In genomic region chr17:14426481-14426880, GRCm38 (mm10) we compare ENCODE assay signal across 23 mouse cellular contexts.
A peak's percentile ranks its signal among the peaks of the same experiment; 100 is the strongest.
DNase-seq lines count a peak whose midpoint lies in the region; ATAC-seq lines count a peak whose summit lies in the region.
"Had no signal": no experiment of that assay in that cellular context is flagged by ENCODE, and none has a peak within 500 bp of the region (broad histone marks: within the 10 kb centered on the region; RNA-seq: fewer than 3 reads in every experiment).

No protein-coding gene starts in this region.

- no peak overlapping the region for H3K27ac ChIP-seq in embryonic facial prominence, embryonic 11.5 days (replicated peaks; ENCODE audit: low read depth, low read length)
- no peak overlapping the region for H3K27ac ChIP-seq in embryonic facial prominence, embryonic 10.5 days (replicated peaks)
- H3K27ac ChIP-seq in embryonic facial prominence, embryonic 15.5 days (replicated peaks): 0 out of 2 replicates have a peak overlapping the region, but pooled peaks have one; percentile 2
- H3K27ac ChIP-seq in limb, embryonic 12.5 days: peak overlapping the region; percentile 69
- H3K27ac ChIP-seq in hindbrain, embryonic 14.5 days: no peak overlapping the region
- H3K27ac ChIP-seq: forebrain, embryonic 13.5 days; gastrocnemius, adult 2 months; heart, embryonic 13.5 days had no signal

- H3K4me1 ChIP-seq in embryonic facial prominence, embryonic 11.5 days (ENCODE audit: control insufficient read depth, insufficient read depth, low read length): no peaks in the 10 kb centered on the region
- peaks cover 7% of the 10 kb centered on the region; the same call in 1 of the 2 replicates for H3K4me1 ChIP-seq in embryonic facial prominence, embryonic 10.5 days
- H3K4me1 ChIP-seq in embryonic facial prominence, embryonic 15.5 days: peaks cover 11% of the 10 kb centered on the region; the same call in 1 of the 2 replicates
- peaks cover 25% of the 10 kb centered on the region for H3K4me1 ChIP-seq in limb, embryonic 12.5 days (replicated peaks)
- no peaks in the 10 kb centered on the region for H3K4me1 ChIP-seq in hindbrain, embryonic 14.5 days (replicated peaks; ENCODE audit: control insufficient read depth, insufficient read depth, low read length)
- H3K4me1 ChIP-seq: forebrain, embryonic 13.5 days; heart, embryonic 13.5 days had no signal

- H3K27me3 ChIP-seq in embryonic facial prominence, embryonic 11.5 days (ENCODE audit: control insufficient read depth, insufficient read depth, low read length): no peaks in the 10 kb centered on the region
- H3K27me3 ChIP-seq in embryonic facial prominence, embryonic 10.5 days (replicated peaks; ENCODE audit: low read depth, poor library complexity, severe bottlenecking): no peaks in the 10 kb centered on the region
- H3K27me3 ChIP-seq in embryonic facial prominence, embryonic 15.5 days: no peaks in the 10 kb centered on the region
- no peaks in the 10 kb centered on the region for H3K27me3 ChIP-seq in limb, embryonic 12.5 days
- no peaks in the 10 kb centered on the region for H3K27me3 ChIP-seq in hindbrain, embryonic 14.5 days (ENCODE audit: control insufficient read depth, insufficient read depth, low read length)
- H3K27me3 ChIP-seq: forebrain, embryonic 13.5 days had no signal

- no peaks in the 10 kb centered on the region for H3K36me3 ChIP-seq in embryonic facial prominence, embryonic 11.5 days (replicated peaks; ENCODE audit: control insufficient read depth, insufficient read depth, low read depth, low read length)
- no peaks in the 10 kb centered on the region for H3K36me3 ChIP-seq in embryonic facial prominence, embryonic 10.5 days (replicated peaks)
- H3K36me3 ChIP-seq in embryonic facial prominence, embryonic 15.5 days: no peaks in the 10 kb centered on the region
- H3K36me3 ChIP-seq in limb, embryonic 12.5 days: no peaks in the 10 kb centered on the region
- H3K36me3 ChIP-seq in hindbrain, embryonic 14.5 days (replicated peaks; ENCODE audit: control insufficient read depth, insufficient read depth): no peaks in the 10 kb centered on the region
- H3K36me3 ChIP-seq: heart, embryonic 13.5 days had no signal

- WGBS in embryonic facial prominence, embryonic 11.5 days: 37% methylated on average over 6 of the region's 6 CpGs
- WGBS in embryonic facial prominence, embryonic 10.5 days: 52% methylated on average over 6 of the region's 6 CpGs
- 23% methylated on average over 6 of the region's 6 CpGs for whole genome bisulfite sequencing in embryonic facial prominence, embryonic 15.5 days
- 21% methylated on average over 6 of the region's 6 CpGs for WGBS in limb, embryonic 12.5 days
- WGBS in hindbrain, embryonic 14.5 days: 79% methylated on average over 6 of the region's 6 CpGs

- DNase-seq in embryonic facial prominence, embryonic 11.5 days (ENCODE audit: low spot score): peak; percentile 47
- DNase-seq in embryonic facial prominence, embryonic 10.5 days (ENCODE audit: low spot score): no peak
- no peak for DNase-seq in adrenal gland, adult (ENCODE audit: inconsistent age in 2 of 2, low spot score in 1 of 2)
- no peak for DNase-seq in spleen, postnatal 10 days (ENCODE audit: low spot score in 2 of 2)
- DNase-seq in hindbrain, embryonic 14.5 days (ENCODE audit: low spot score): no peak
- DNase-seq: adrenal gland, adult 8-10 months; adrenal gland, postnatal 36 days; B cell, adult 2 months; cerebellum, adult 11 months; cerebellum, adult 8-10 months; cerebellum, postnatal 14 days; embryo, embryonic 11 days; gastrocnemius, adult 2 months; gastrocnemius, postnatal 25 days; heart, postnatal 36 days had no signal

- H3K9ac ChIP-seq in embryonic facial prominence, embryonic 11.5 days (replicated peaks; ENCODE audit: low read length): no peak overlapping the region
- no peak overlapping the region for H3K9ac ChIP-seq in embryonic facial prominence, embryonic 15.5 days
- H3K9ac ChIP-seq in limb, embryonic 12.5 days (replicated peaks): no peak overlapping the region
- H3K9ac ChIP-seq in hindbrain, embryonic 14.5 days: no peak overlapping the region
- H3K9ac ChIP-seq: forebrain, embryonic 13.5 days; heart, embryonic 13.5 days had no signal

- H3K4me3 ChIP-seq in embryonic facial prominence, embryonic 11.5 days (ENCODE audit: low read depth, low read length): no peak overlapping the region
- no peak overlapping the region for H3K4me3 ChIP-seq in embryonic facial prominence, embryonic 10.5 days
- H3K4me3 ChIP-seq in embryonic facial prominence, embryonic 15.5 days (replicated peaks): no peak overlapping the region
- H3K4me3 ChIP-seq in limb, embryonic 12.5 days (replicated peaks): no peak overlapping the region
- H3K4me3 ChIP-seq in hindbrain, embryonic 14.5 days (replicated peaks; ENCODE audit: low read length): no peak overlapping the region
- H3K4me3 ChIP-seq: forebrain, embryonic 13.5 days; gastrocnemius, adult 2 months; heart, embryonic 13.5 days had no signal

- H3K4me2 ChIP-seq in embryonic facial prominence, embryonic 11.5 days (ENCODE audit: low read depth, low read length): no peak overlapping the region
- H3K4me2 ChIP-seq in embryonic facial prominence, embryonic 15.5 days (replicated peaks): no peak overlapping the region
- H3K4me2 ChIP-seq in limb, embryonic 12.5 days: no peak overlapping the region
- no peak overlapping the region for H3K4me2 ChIP-seq in hindbrain, embryonic 14.5 days (replicated peaks)
- H3K4me2 ChIP-seq: forebrain, embryonic 13.5 days; heart, embryonic 13.5 days had no signal

- H3K9me3 ChIP-seq in embryonic facial prominence, embryonic 11.5 days (replicated peaks; ENCODE audit: control insufficient read depth, low read length): no peaks in the 10 kb centered on the region
- H3K9me3 ChIP-seq in embryonic facial prominence, embryonic 10.5 days: no peaks in the 10 kb centered on the region
- no peaks in the 10 kb centered on the region for H3K9me3 ChIP-seq in embryonic facial prominence, embryonic 15.5 days (replicated peaks)
- H3K9me3 ChIP-seq in limb, embryonic 12.5 days: no peaks in the 10 kb centered on the region
- H3K9me3 ChIP-seq in hindbrain, embryonic 14.5 days (ENCODE audit: control insufficient read depth, low read length): no peaks in the 10 kb centered on the region
- H3K9me3 ChIP-seq: forebrain, embryonic 13.5 days; heart, embryonic 13.5 days had no signal

- no peak for ATAC-seq in embryonic facial prominence, embryonic 11.5 days (replicated peaks; ENCODE audit: insufficient number of reproducible peaks, low FRiP score, low TSS enrichment, low read depth)
- ATAC-seq in embryonic facial prominence, embryonic 15.5 days (ENCODE audit: insufficient number of reproducible peaks, low FRiP score, low TSS enrichment, low read depth): no peak
- ATAC-seq in limb, embryonic 12.5 days (ENCODE audit: insufficient number of reproducible peaks, insufficient read depth, low FRiP score, low TSS enrichment, low read depth): no peak
- ATAC-seq in hindbrain, embryonic 14.5 days (ENCODE audit: low FRiP score): no peak
- ATAC-seq: activated CD4-positive, CD25-positive, alpha-beta regulatory T cell, adult 4 months; forebrain, embryonic 13.5 days; hindbrain, embryonic 16.5 days; inflammation-experienced regulatory T-cells, adult 6 months; Patski had no signal

Comparison
In these comparisons a context has a peak if more than half of its experiments do, and no peak if none do; other contexts are left out.
1. H3K27ac ChIP-seq: peak in embryonic facial prominence, embryonic 15.5 days (single experiment) and limb, embryonic 12.5 days (single experiment); none in embryonic facial prominence, embryonic 11.5 days (single experiment), embryonic facial prominence, embryonic 10.5 days (single experiment) and hindbrain, embryonic 14.5 days (single experiment).